Mouse (Mus musculus): ENCODE measurements around the gene Lgr4. TPM values are rescaled to one million over a fixed set of nuclear protein-coding genes. Genes with fewer than 3 reads are reported as not detected.

The Lgr4 gene
- polyA plus RNA-seq, 1 experiment: 3.8 TPM

DNA sequence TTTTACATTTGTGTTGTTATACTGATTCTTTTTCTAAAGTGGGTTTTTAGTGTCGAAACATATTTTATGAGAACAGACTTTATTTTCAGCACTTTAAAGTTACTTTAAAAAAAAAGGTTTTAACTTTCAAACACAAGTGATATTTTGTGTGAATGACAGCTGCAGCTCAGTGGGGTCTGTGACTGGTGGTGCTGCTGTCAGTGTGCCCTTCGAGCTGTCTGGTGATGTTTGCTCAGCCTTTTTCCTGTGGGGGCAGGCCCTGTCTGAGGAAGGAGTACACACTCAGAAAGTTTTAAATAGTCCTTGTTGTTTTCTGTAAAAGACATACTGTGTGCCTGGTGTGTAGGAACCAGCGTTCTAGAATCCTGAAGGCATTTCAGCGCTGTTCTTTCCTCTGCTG, 119.2 kb downstream of the Lgr4 start:
- H3K4me3 ChIP-seq: no peak overlapping the region
- H3ac ChIP-seq (ENCODE audit: control insufficient read depth, insufficient read length): no peak overlapping the region
- H3K27me3 ChIP-seq (ENCODE audit: control insufficient read depth, insufficient read depth, insufficient read length): no peaks in the 10 kb centered on the region
- no peak for TF ChIP-seq REST (IDR thresholded peaks at IDR 0.05; ENCODE audit: insufficient read depth, insufficient read length)
- no peak for TF ChIP-seq E2F4 (IDR thresholded peaks at IDR 0.05; ENCODE audit: insufficient read depth)
- no peak for TF ChIP-seq TCF3 (IDR thresholded peaks at IDR 0.05; ENCODE audit: insufficient read length, low read depth)
- TF ChIP-seq POLR2A (IDR thresholded peaks at IDR 0.05; ENCODE audit: insufficient read length, low read depth): no peak
- TF ChIP-seq POLR2AphosphoS2 (IDR thresholded peaks at IDR 0.05; ENCODE audit: insufficient read length, low read depth): no peak
- no peak for TF ChIP-seq MAX (IDR thresholded peaks at IDR 0.05; ENCODE audit: low read depth)
- peak in 1 of 3 experiments; percentile 7 for TF ChIP-seq MYOD1 (IDR thresholded peaks at IDR 0.05; ENCODE audit: control insufficient read depth in 1 of 3, insufficient read length in 2 of 3, low read depth in 2 of 3)
- H3K4me2 ChIP-seq (ENCODE audit: low read depth): no peak overlapping the region
- H3K79me2 ChIP-seq (ENCODE audit: control insufficient read depth, insufficient read depth): peaks cover 9% of the 10 kb centered on the region
- H3K36me3 ChIP-seq (ENCODE audit: control insufficient read depth, insufficient read depth): peaks cover 6% of the 10 kb centered on the region

- no peak for TF ChIP-seq POLR2A (IDR thresholded peaks at IDR 0.05; ENCODE audit: insufficient read length, low read depth)
- no peak for TF ChIP-seq SRF (IDR thresholded peaks at IDR 0.05; ENCODE audit: control insufficient read depth, insufficient read length, low read depth)
- no peak for TF ChIP-seq REST (IDR thresholded peaks at IDR 0.05; ENCODE audit: insufficient read depth, insufficient read length)
- no peak for TF ChIP-seq E2F4 (IDR thresholded peaks at IDR 0.05; ENCODE audit: insufficient read depth)
- TF ChIP-seq MYOD1 (IDR thresholded peaks at IDR 0.05; ENCODE audit: control insufficient read depth in 1 of 3, insufficient read length in 2 of 3, low read depth in 2 of 3): no peak
- no peak for TF ChIP-seq TCF3 (IDR thresholded peaks at IDR 0.05; ENCODE audit: insufficient read length, low read depth)
- TF ChIP-seq USF1 (IDR thresholded peaks at IDR 0.05; ENCODE audit: low read depth): no peak
- TF ChIP-seq MYOG (IDR thresholded peaks at IDR 0.05; ENCODE audit: control insufficient read depth in 1 of 3, insufficient read depth in 1 of 3, insufficient read length in 2 of 3, low read depth in 2 of 3): no peak
- no peak for TF ChIP-seq POLR2AphosphoS2 (IDR thresholded peaks at IDR 0.05; ENCODE audit: insufficient read length, low read depth)
- no peak for TF ChIP-seq TCF12 (IDR thresholded peaks at IDR 0.05; ENCODE audit: insufficient read depth, poor library complexity, severe bottlenecking)
- no peak for TF ChIP-seq MAX (IDR thresholded peaks at IDR 0.05; ENCODE audit: low read depth)
- Histone ChIP-seq H3K79me2 (ENCODE audit: control insufficient read depth, insufficient read depth) (peaks cover 13% of the 10 kb centered on the region), H3ac (ENCODE audit: control insufficient read depth, insufficient read length) (no peak overlapping the region), H3K36me3 (ENCODE audit: control insufficient read depth, insufficient read depth) (peaks cover 6% of the 10 kb centered on the region), H3K4me3 (no peak overlapping the region), H3K27me3 (ENCODE audit: control insufficient read depth, insufficient read depth, insufficient read length) (no peaks in the 10 kb centered on the region), H3K4me2 (ENCODE audit: low read depth) (no peak overlapping the region)
Observed at GRCm38 (mm10) chr2:110037221-110037620, 119.8 kb downstream of the Lgr4 start.

GRCm38 (mm10) chr2:110038341-110038740, 120.9 kb downstream of the Lgr4 start:
- Histone ChIP-seq H3K4me3 (no peak overlapping the region), H3K4me2 (ENCODE audit: low read depth) (no peak overlapping the region), H3ac (ENCODE audit: control insufficient read depth, insufficient read length) (no peak overlapping the region), H3K27me3 (ENCODE audit: control insufficient read depth, insufficient read depth, insufficient read length) (no peaks in the 10 kb centered on the region), H3K79me2 (ENCODE audit: control insufficient read depth, insufficient read depth) (peaks cover 13% of the 10 kb centered on the region), H3K36me3 (ENCODE audit: control insufficient read depth, insufficient read depth) (peaks cover 6% of the 10 kb centered on the region)
- TF ChIP-seq POLR2AphosphoS2 (IDR thresholded peaks at IDR 0.05; ENCODE audit: insufficient read length, low read depth) (no peak), SRF (IDR thresholded peaks at IDR 0.05; ENCODE audit: control insufficient read depth, insufficient read length, low read depth) (no peak), CEBPB (IDR thresholded peaks at IDR 0.05; ENCODE audit: insufficient read depth, poor library complexity, severe bottlenecking) (no peak), MYOG (IDR thresholded peaks at IDR 0.05; ENCODE audit: control insufficient read depth in 1 of 3, insufficient read depth in 1 of 3, insufficient read length in 2 of 3, low read depth in 2 of 3) (no peak), E2F4 (IDR thresholded peaks at IDR 0.05; ENCODE audit: insufficient read depth) (no peak), USF1 (IDR thresholded peaks at IDR 0.05; ENCODE audit: low read depth) (no peak), MAX (IDR thresholded peaks at IDR 0.05; ENCODE audit: low read depth) (no peak), TCF12 (IDR thresholded peaks at IDR 0.05; ENCODE audit: insufficient read depth, poor library complexity, severe bottlenecking) (no peak)

GRCm38 (mm10) chr2:110042861-110043760, 125.7 kb downstream of the Lgr4 start:
- no peaks in the 10 kb centered on the region for H3K36me3 ChIP-seq (ENCODE audit: control insufficient read depth, insufficient read depth)
- H3ac ChIP-seq (ENCODE audit: control insufficient read depth, insufficient read length): no peak overlapping the region
- TF ChIP-seq TCF3 (IDR thresholded peaks at IDR 0.05; ENCODE audit: insufficient read length, low read depth): no peak
- no peak for TF ChIP-seq TCF12 (IDR thresholded peaks at IDR 0.05; ENCODE audit: insufficient read depth, poor library complexity, severe bottlenecking)
- TF ChIP-seq USF1 (IDR thresholded peaks at IDR 0.05; ENCODE audit: low read depth): peak; percentile 3
- H3K79me2 ChIP-seq (ENCODE audit: control insufficient read depth, insufficient read depth): peaks cover 3% of the 10 kb centered on the region
- H3K4me3 ChIP-seq: no peak overlapping the region
- no peaks in the 10 kb centered on the region for H3K27me3 ChIP-seq (ENCODE audit: control insufficient read depth, insufficient read depth, insufficient read length)
- H3K4me2 ChIP-seq (ENCODE audit: low read depth): no peak overlapping the region

GRCm38 (mm10) chr2:110058424-110058823, 141.0 kb downstream of the Lgr4 start:
- Histone ChIP-seq H3ac (ENCODE audit: control insufficient read depth, insufficient read length) (no peak overlapping the region), H3K27me3 (ENCODE audit: control insufficient read depth, insufficient read depth, insufficient read length) (no peaks in the 10 kb centered on the region), H3K36me3 (ENCODE audit: control insufficient read depth, insufficient read depth) (no peaks in the 10 kb centered on the region), H3K4me2 (ENCODE audit: low read depth) (no peak overlapping the region), H3K4me3 (no peak overlapping the region), H3K79me2 (ENCODE audit: control insufficient read depth, insufficient read depth) (no peaks in the 10 kb centered on the region)
- no peak for TF ChIP-seq MAX (IDR thresholded peaks at IDR 0.05; ENCODE audit: low read depth)
- TF ChIP-seq MYOD1 (IDR thresholded peaks at IDR 0.05; ENCODE audit: control insufficient read depth in 1 of 3, insufficient read length in 2 of 3, low read depth in 2 of 3): no peak
- TF ChIP-seq CEBPB (IDR thresholded peaks at IDR 0.05; ENCODE audit: insufficient read depth, poor library complexity, severe bottlenecking): no peak
- TF ChIP-seq TCF12 (IDR thresholded peaks at IDR 0.05; ENCODE audit: insufficient read depth, poor library complexity, severe bottlenecking): no peak
- TF ChIP-seq POLR2AphosphoS2 (IDR thresholded peaks at IDR 0.05; ENCODE audit: insufficient read length, low read depth): no peak
- no peak for TF ChIP-seq USF1 (IDR thresholded peaks at IDR 0.05; ENCODE audit: low read depth)
- TF ChIP-seq TCF3 (IDR thresholded peaks at IDR 0.05; ENCODE audit: insufficient read length, low read depth): no peak
- no peak for TF ChIP-seq REST (IDR thresholded peaks at IDR 0.05; ENCODE audit: insufficient read depth, insufficient read length)
- no peak for TF ChIP-seq MYOG (IDR thresholded peaks at IDR 0.05; ENCODE audit: control insufficient read depth in 1 of 3, insufficient read depth in 1 of 3, insufficient read length in 2 of 3, low read depth in 2 of 3)
